Mouse (Mus musculus) left cerebral cortex, postnatal 4 days (tissue): ENCODE results near the gene Flii. TPM values are rescaled to one million over a fixed set of nuclear protein-coding genes. Genes with fewer than 3 reads are reported as not detected.

Experiments
- DNase-seq: peaks from one replicate; pipeline ENCODE4 v3.0.0-alpha.2; 2022
- intact Hi-C: fragments of 180-260 bp; cut with DNase I; formaldehyde crosslinking; loops from one replicate; pipeline ENCODE4 v1.15.1; 2025
- microRNA-seq: library from miRNA; unstranded; fragments of <30 nt; microRNA quantifications from one replicate; pipeline ENCODE4 v1.2.0, GENCODE M21; 2022
- total RNA-seq, 2 experiments: library from RNA; stranded (reverse); gene quantifications; 2 replicates each; pipeline ENCODE4 v1.2.3; 2021

Gene Flii
- total RNA-seq, 2 experiments from 2014 or later = 92.3 to 92.6 TPM

GRCm38 (mm10) chr11:60698806-60699523 lies 28.1 kb downstream of the Flii start:
- DNase-seq = peak; percentile 54
- intact Hi-C loops = no loop called here

- DNase-seq = no peak
- intact Hi-C loops = no loop called here
Observed at GRCm38 (mm10) chr11:60697561-60697960, 29.5 kb downstream of the Flii start.

- no peak for DNase-seq
- intact Hi-C loops = no loop called here
Observed at GRCm38 (mm10) chr11:60696165-60696564, 30.9 kb downstream of the Flii start.

Small RNAs within 50 kb of the gene (microRNA-seq; reads per million reads assigned to microRNA genes)
- 9.0 reads per million, percentile 24 among the genes with 10 or more reads in this experiment for gene Mir5100

Other genes starting within 250 kb of the Flii start
- gene Alkbh5, start 190.9 kb downstream of the Flii start, total RNA-seq = 10 to 100 TPM; 30.9 to 32.3 TPM
- 10 to 100 TPM; 42.2 to 43.4 TPM for gene Llgl1, start 27.5 kb downstream of the Flii start, total RNA-seq
- gene Mief2, start 1.1 kb upstream of the Flii start, total RNA-seq = 10 to 100 TPM; 29.9 to 30.5 TPM
- 1 to 10 TPM; 9.1 to 9.4 TPM for gene Top3a, start 50.1 kb upstream of the Flii start, total RNA-seq
- gene Smcr8, start 50.3 kb upstream of the Flii start, total RNA-seq = 10 to 100 TPM; 23.9 to 24.7 TPM
- gene Shmt1, start 84.5 kb upstream of the Flii start, total RNA-seq = 1 to 10 TPM; 4.4 to 5.5 TPM
- gene Dhrs7b, start 103.4 kb upstream of the Flii start, total RNA-seq = 10 to 100 TPM; 23.5 to 23.6 TPM
- gene Tmem11, start 152.0 kb upstream of the Flii start, total RNA-seq = 10 to 100 TPM; 26.5 to 26.8 TPM
- gene Natd1, start 187.5 kb upstream of the Flii start, total RNA-seq = 10 to 100 TPM; 22.8 to 29.3 TPM
- 10 to 100 TPM; 16.7 to 17.3 TPM for gene Map2k3, start 204.8 kb upstream of the Flii start, total RNA-seq